Comparison of ENCODE assay signal across 8 mouse cellular contexts in the genomic region with DNA sequence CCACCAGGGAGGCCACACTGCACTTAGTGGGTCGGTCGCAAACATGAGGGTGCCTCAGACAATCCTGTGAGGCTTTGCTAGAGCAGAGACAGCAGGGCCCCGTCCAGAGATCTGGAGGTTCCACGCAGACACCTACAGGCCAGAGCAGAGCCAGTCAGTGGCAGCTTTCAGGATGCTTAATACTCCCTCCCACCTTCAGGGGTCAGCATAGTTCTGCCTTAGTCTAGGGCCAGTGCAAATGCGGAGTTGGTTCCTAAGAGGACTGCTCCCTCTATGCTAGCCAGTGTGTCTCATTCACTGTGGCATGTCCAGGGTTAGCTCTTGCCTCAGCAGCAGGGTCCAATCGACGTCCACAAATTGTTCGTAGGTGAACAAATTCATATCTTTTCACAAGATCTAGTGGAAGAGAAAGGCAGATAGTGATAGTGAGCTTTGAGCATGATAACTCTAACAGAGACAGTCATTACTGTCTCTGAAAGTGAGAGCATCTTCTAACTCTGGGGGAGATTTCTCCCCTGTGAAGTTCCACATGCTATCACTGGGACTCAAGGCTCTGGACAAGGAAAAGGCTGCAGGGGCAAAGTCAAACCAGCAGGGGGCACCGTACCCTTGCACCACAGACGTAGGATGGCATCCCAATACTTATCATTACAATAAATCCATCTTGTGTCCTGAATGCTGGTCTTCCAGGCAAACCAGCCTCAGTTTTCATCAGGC. TPM values are rescaled to one million over a fixed set of nuclear protein-coding genes. Genes with fewer than 3 reads are reported as not detected.
DNase-seq lines count a peak whose midpoint lies in the region; ATAC-seq and TF ChIP-seq lines count a peak whose summit lies in the region.

No protein-coding gene starts in this region.

- H3K4me2 ChIP-seq in heart, embryonic 13.5 days, result no peak overlapping the region
- no peak overlapping the region for H3K4me2 ChIP-seq in liver, embryonic 12.5 days
- 0 out of 2 replicates have a peak overlapping the region, but pooled peaks have one; percentile 27 for H3K4me2 ChIP-seq in stomach, embryonic 15.5 days

- H3K9me3 ChIP-seq in heart, embryonic 13.5 days, result no peaks in the 10 kb centered on the region
- H3K9me3 ChIP-seq in liver, embryonic 12.5 days (replicated peaks), result no peaks in the 10 kb centered on the region
- H3K9me3 ChIP-seq in stomach, embryonic 15.5 days, result no peaks in the 10 kb centered on the region

- ATAC-seq in erythroid progenitor cell, adult 5-6 weeks (replicated peaks; ENCODE audit: low FRiP score, poor library complexity, severe bottlenecking), result peak; percentile 85
- ATAC-seq in heart, embryonic 13.5 days (ENCODE audit: extremely low read depth, insufficient number of reproducible peaks, low FRiP score, low TSS enrichment), result peak; percentile 46; the same call in 1 of the 2 replicates
- peak; percentile 85 for ATAC-seq in liver, embryonic 12.5 days
- peak; percentile 89 for ATAC-seq in stomach, embryonic 15.5 days (ENCODE audit: insufficient read depth, low FRiP score, low read depth)

- H3K36me3 ChIP-seq in heart, embryonic 13.5 days, result no peaks in the 10 kb centered on the region
- no peaks in the 10 kb centered on the region for H3K36me3 ChIP-seq in liver, embryonic 12.5 days
- H3K36me3 ChIP-seq in stomach, embryonic 15.5 days, result no peaks in the 10 kb centered on the region

- no peak overlapping the region for H3K27ac ChIP-seq in heart, embryonic 13.5 days (replicated peaks)
- no peak overlapping the region for H3K27ac ChIP-seq in liver, embryonic 12.5 days
- H3K27ac ChIP-seq in stomach, embryonic 15.5 days, result no peak overlapping the region

- no peak overlapping the region for H3K4me3 ChIP-seq in heart, embryonic 13.5 days
- no peak overlapping the region for H3K4me3 ChIP-seq in liver, embryonic 12.5 days
- no peak overlapping the region for H3K4me3 ChIP-seq in stomach, embryonic 15.5 days (replicated peaks)

- TF ChIP-seq POLR2A in brain, embryonic 14.5 days (IDR thresholded peaks at IDR 0.05; ENCODE audit: borderline replicate concordance, extremely low read depth, insufficient read depth, insufficient read length, poor library complexity, severe bottlenecking), result no peak

- peak; percentile 94 for TF ChIP-seq CTCF in brain, embryonic 14.5 days (IDR thresholded peaks at IDR 0.05; ENCODE audit: borderline replicate concordance, extremely low read depth, insufficient read depth, insufficient read length)

- no peak overlapping the region for H3K9ac ChIP-seq in heart, embryonic 13.5 days
- no peak overlapping the region for H3K9ac ChIP-seq in liver, embryonic 12.5 days
- no peak overlapping the region for H3K9ac ChIP-seq in stomach, embryonic 15.5 days

- H3K4me1 ChIP-seq in heart, embryonic 13.5 days, result peaks cover 3% of the 10 kb centered on the region; the same call in 1 of the 2 replicates
- 0 out of 2 replicates have a peak, but pooled peaks cover 8% of the 10 kb centered on the region for H3K4me1 ChIP-seq in liver, embryonic 12.5 days
- H3K4me1 ChIP-seq in stomach, embryonic 15.5 days, result peaks cover 4% of the 10 kb centered on the region; the same call in 1 of the 2 replicates

- H3K27me3 ChIP-seq in heart, embryonic 13.5 days (replicated peaks), result no peaks in the 10 kb centered on the region
- peaks cover 6% of the 10 kb centered on the region for H3K27me3 ChIP-seq in liver, embryonic 12.5 days (replicated peaks)
- no peaks in the 10 kb centered on the region for H3K27me3 ChIP-seq in stomach, embryonic 15.5 days (replicated peaks)

- DNase-seq in CD4-positive helper T cell, adult 2 months (ENCODE audit: low read depth, low spot score), result peak; percentile 75
- peak; percentile 91 for DNase-seq in brain, embryonic 14.5 days (ENCODE audit: low read depth)
- peak; percentile 90 for DNase-seq in kidney, postnatal 10 days
- DNase-seq in neural tube, embryonic 10.5 days (ENCODE audit: extremely low spot score, low spot score), result peak; percentile 79

- 33% methylated on average over 10 of the region's 10 CpGs for WGBS in heart, embryonic 13.5 days
- 34% methylated on average over 10 of the region's 10 CpGs for WGBS in liver, embryonic 12.5 days (ENCODE audit: insufficient replicate concordance)
- 32% methylated on average over 10 of the region's 10 CpGs for WGBS in stomach, embryonic 15.5 days

RNA-seq across cellular contexts. Expression of a gene that starts 36.5 kb away (rescaled TPM):
- 32.4 and 36.4 TPM in 2 replicates for polyA plus RNA-seq in brain, embryonic 14.5 days (2012; rRNA removed)
- total RNA-seq in erythroid progenitor cell, adult 5-6 weeks (2015; ENCODE audit: low replicate concordance), result 0.84 and 7.2 TPM in 2 replicates
- total RNA-seq in erythroid progenitor cell, adult 5-6 weeks (2017; ENCODE audit: low replicate concordance), result 0.39 and 0.61 TPM in 2 replicates
- polyA plus RNA-seq in heart, embryonic 13.5 days (2015; fragmentation: Nextera tagmentation; extraction: Ambion mirVana), result 35.1 and 37.5 TPM in 2 replicates
- 18.3 and 18.6 TPM in 2 replicates for polyA plus RNA-seq in liver, embryonic 12.5 days (2016; fragmentation: Nextera tagmentation; extraction: Ambion mirVana)
- polyA plus RNA-seq in stomach, embryonic 15.5 days (2015; fragmentation: Nextera tagmentation; extraction: Ambion mirVana), result 34.0 and 36.5 TPM in 2 replicates

RNA-seq across cellular contexts. Expression of a gene that starts 53.0 kb away (rescaled TPM):
- polyA plus RNA-seq in brain, embryonic 14.5 days (2012; rRNA removed), result 63.2 and 72.5 TPM in 2 replicates
- 70.8 and 101 TPM in 2 replicates for total RNA-seq in erythroid progenitor cell, adult 5-6 weeks (2015; ENCODE audit: low replicate concordance)
- total RNA-seq in erythroid progenitor cell, adult 5-6 weeks (2017; ENCODE audit: low replicate concordance), result 57.7 and 83.8 TPM in 2 replicates
- polyA plus RNA-seq in heart, embryonic 13.5 days (2015; fragmentation: Nextera tagmentation; extraction: Ambion mirVana), result 9.5 TPM in 2 replicates
- 17.2 and 17.4 TPM in 2 replicates for polyA plus RNA-seq in liver, embryonic 12.5 days (2016; fragmentation: Nextera tagmentation; extraction: Ambion mirVana)
- 22.8 and 23.2 TPM in 2 replicates for polyA plus RNA-seq in stomach, embryonic 15.5 days (2015; fragmentation: Nextera tagmentation; extraction: Ambion mirVana)
